Mouse (Mus musculus) right cerebral cortex, postnatal 36 days (tissue): ENCODE results near the gene Rtf2.

Source experiments
- DNase-seq, 2 experiments: peaks; one replicate each; pipeline ENCODE4 v3.0.0; 2022; ENCODE audit warnings: low spot score in 2 of 2, mixed read lengths in 1 of 2

Rtf2 gene

GRCm38 (mm10) chr2:172439843-172440639 lies at the start of gene Rtf2:
Rtf2 (plus strand) TSS chr2:172440556.
- peak; percentile 99 for DNase-seq

GRCm38 (mm10) chr2:172392041-172392521 lies 48.3 kb upstream of the Rtf2 start:
- DNase-seq = peak; percentile 67 to 81

- no peak for DNase-seq
Measured at GRCm38 (mm10) chr2:172393391-172394051, 46.8 kb upstream of the Rtf2 start, which contains the start of gene Cass4. Cass4 (plus strand) TSS chr2:172393794.

GRCm38 (mm10) chr2:172394052-172394392 lies 46.3 kb upstream of the Rtf2 start:
- DNase-seq = no peak

GRCm38 (mm10) chr2:172394671-172395070 lies 45.7 kb upstream of the Rtf2 start:
- no peak for DNase-seq

- DNase-seq = no peak
Measured at GRCm38 (mm10) chr2:172395961-172396360, 44.4 kb upstream of the Rtf2 start.

- DNase-seq = no peak
Measured at GRCm38 (mm10) chr2:172399901-172400300, 40.5 kb upstream of the Rtf2 start.

- DNase-seq = no peak
Measured at GRCm38 (mm10) chr2:172401116-172401825, 39.1 kb upstream of the Rtf2 start.

GRCm38 (mm10) chr2:172404239-172404638 lies 36.1 kb upstream of the Rtf2 start:
- DNase-seq = no peak

- no peak for DNase-seq
Measured at GRCm38 (mm10) chr2:172405011-172405410, 35.3 kb upstream of the Rtf2 start.

GRCm38 (mm10) chr2:172406173-172406572 lies 34.2 kb upstream of the Rtf2 start:
- DNase-seq = no peak

- no peak for DNase-seq
Measured at GRCm38 (mm10) chr2:172407499-172407898, 32.9 kb upstream of the Rtf2 start.

GRCm38 (mm10) chr2:172410686-172411085 lies 29.7 kb upstream of the Rtf2 start:
- DNase-seq = no peak

GRCm38 (mm10) chr2:172411091-172411490 lies 29.3 kb upstream of the Rtf2 start:
- DNase-seq = peak in 1 of 2 experiments; percentile 32

GRCm38 (mm10) chr2:172412454-172412853 lies 27.9 kb upstream of the Rtf2 start:
- DNase-seq = no peak

- no peak for DNase-seq
Measured at GRCm38 (mm10) chr2:172413273-172413672, 27.1 kb upstream of the Rtf2 start.

- DNase-seq = no peak
Measured at GRCm38 (mm10) chr2:172413894-172414293, 26.5 kb upstream of the Rtf2 start.

- no peak for DNase-seq
Measured at GRCm38 (mm10) chr2:172416218-172416617, 24.1 kb upstream of the Rtf2 start.

- no peak for DNase-seq
Measured at GRCm38 (mm10) chr2:172416876-172417275, 23.5 kb upstream of the Rtf2 start.

- no peak for DNase-seq
Measured at GRCm38 (mm10) chr2:172418208-172418607, 22.1 kb upstream of the Rtf2 start.

- DNase-seq = no peak
Measured at GRCm38 (mm10) chr2:172430609-172431008, 9.7 kb upstream of the Rtf2 start.

GRCm38 (mm10) chr2:172433746-172434145 lies 6.6 kb upstream of the Rtf2 start:
- DNase-seq = no peak
